Mouse (Mus musculus): ENCODE data around the gene Prkag1. TPM values are rescaled to one million over a fixed set of nuclear protein-coding genes. Genes with fewer than 3 reads are reported as not detected.

Gene Prkag1
- polyA plus RNA-seq, 1 experiment from 2014 or later: 59.0 TPM

- Histone ChIP-seq H3K27ac (peak overlapping the region; percentile 85), H3K4me3 (replicated peaks; ENCODE audit: low read length) (0 out of 2 replicates have a peak overlapping the region, but pooled peaks have one; percentile 79), H3K9ac (no peak overlapping the region), H3K27me3 (ENCODE audit: control insufficient read depth, insufficient read depth, low read length) (no peaks in the 10 kb centered on the region), H3K9me3 (ENCODE audit: control insufficient read depth, low read length) (no peaks in the 10 kb centered on the region), H3K4me1 (replicated peaks; ENCODE audit: control insufficient read depth, insufficient read depth, low read length) (peaks cover 10% of the 10 kb centered on the region), H3K36me3 (replicated peaks; ENCODE audit: control insufficient read depth, insufficient read depth) (peaks cover 49% of the 10 kb centered on the region), H3K4me2 (replicated peaks) (peak overlapping the region; percentile 77)
- 65% methylated on average over 12 of the region's 12 CpGs for WGBS
- DNase-seq (ENCODE audit: low spot score) (no peak), ATAC-seq (ENCODE audit: low FRiP score) (no peak)
Observed at GRCm38 (mm10) chr15:98832161-98833058, 1.1 kb upstream of the Prkag1 start.

DNA sequence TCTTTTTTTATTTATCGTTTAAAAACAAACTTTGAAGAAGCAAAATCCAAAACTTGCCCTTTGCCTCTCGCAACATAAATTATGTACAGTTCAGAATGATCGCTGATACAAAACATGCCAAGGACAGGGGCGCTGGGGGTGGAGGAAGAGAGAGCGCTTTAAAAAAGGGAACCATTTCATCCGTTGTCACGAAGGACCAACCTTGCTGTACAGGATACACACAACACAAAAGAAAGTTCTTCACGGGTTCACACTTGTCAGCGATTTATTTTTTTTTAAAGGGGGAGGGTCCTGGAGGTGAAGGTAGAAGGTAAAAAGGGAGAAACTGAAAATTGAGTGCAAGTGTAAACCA is 339 bp upstream of the Prkag1 start:
- Histone ChIP-seq H3K36me3 (replicated peaks; ENCODE audit: control insufficient read depth, insufficient read depth) (peaks cover 42% of the 10 kb centered on the region), H3K4me1 (replicated peaks; ENCODE audit: control insufficient read depth, insufficient read depth, low read length) (peaks cover 10% of the 10 kb centered on the region), H3K4me3 (replicated peaks; ENCODE audit: low read length) (peak overlapping the region; percentile 79), H3K4me2 (replicated peaks) (peak overlapping the region; percentile 77), H3K27me3 (ENCODE audit: control insufficient read depth, insufficient read depth, low read length) (no peaks in the 10 kb centered on the region), H3K9ac (peak overlapping the region; percentile 55), H3K27ac (peak overlapping the region; percentile 85), H3K9me3 (ENCODE audit: control insufficient read depth, low read length) (no peaks in the 10 kb centered on the region)
- WGBS: 13% methylated on average over 9 of the region's 9 CpGs
- DNase-seq (ENCODE audit: low spot score): no peak
- peak; percentile 21; the same call in 1 of the 2 replicates for ATAC-seq (ENCODE audit: low FRiP score)

- no peak for DNase-seq (ENCODE audit: low spot score)
- Histone ChIP-seq H3K4me3 (replicated peaks; ENCODE audit: low read length) (no peak overlapping the region), H3K9me3 (ENCODE audit: control insufficient read depth, low read length) (no peaks in the 10 kb centered on the region), H3K27me3 (ENCODE audit: control insufficient read depth, insufficient read depth, low read length) (no peaks in the 10 kb centered on the region), H3K4me1 (replicated peaks; ENCODE audit: control insufficient read depth, insufficient read depth, low read length) (peaks cover 10% of the 10 kb centered on the region), H3K27ac (no peak overlapping the region), H3K9ac (no peak overlapping the region), H3K36me3 (replicated peaks; ENCODE audit: control insufficient read depth, insufficient read depth) (peaks cover 20% of the 10 kb centered on the region), H3K4me2 (replicated peaks) (no peak overlapping the region)
- 93% methylated on average over 7 of the region's 7 CpGs for WGBS
- ATAC-seq (ENCODE audit: low FRiP score): no peak
Observed at GRCm38 (mm10) chr15:98827611-98828011, 3.7 kb downstream of the Prkag1 start.

DNA sequence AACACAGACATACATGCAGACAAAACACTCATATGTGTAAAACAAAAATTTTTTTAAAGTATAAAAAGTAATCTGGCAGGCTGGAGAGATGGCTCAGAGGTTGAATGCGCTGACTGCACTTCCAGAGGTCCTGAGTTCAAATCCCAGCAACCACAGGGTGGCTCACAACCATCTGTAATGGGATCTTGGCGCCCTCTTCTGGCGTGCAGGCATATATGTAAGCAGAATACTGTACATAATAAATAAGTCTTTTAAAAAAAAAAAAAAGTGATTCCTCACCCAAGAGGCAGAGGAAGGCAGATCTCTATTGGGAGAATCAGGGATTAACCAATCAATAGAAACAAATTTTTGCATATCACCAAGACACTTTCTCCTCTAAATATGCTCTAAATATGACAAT is 7.9 kb downstream of the Prkag1 start:
- no peak for DNase-seq (ENCODE audit: low spot score)
- no peak overlapping the region for H3K4me2 ChIP-seq (replicated peaks)
- no peak for ATAC-seq (ENCODE audit: low FRiP score)
- H3K27ac ChIP-seq: no peak overlapping the region
- H3K4me1 ChIP-seq (replicated peaks; ENCODE audit: control insufficient read depth, insufficient read depth, low read length): no peaks in the 10 kb centered on the region
- H3K9me3 ChIP-seq (ENCODE audit: control insufficient read depth, low read length): no peaks in the 10 kb centered on the region
- 58% methylated on average over 3 of the region's 3 CpGs for WGBS
- H3K4me3 ChIP-seq (replicated peaks; ENCODE audit: low read length): no peak overlapping the region
- H3K36me3 ChIP-seq (replicated peaks; ENCODE audit: control insufficient read depth, insufficient read depth): peaks cover 39% of the 10 kb centered on the region
- H3K9ac ChIP-seq: no peak overlapping the region
- no peaks in the 10 kb centered on the region for H3K27me3 ChIP-seq (ENCODE audit: control insufficient read depth, insufficient read depth, low read length)

DNA sequence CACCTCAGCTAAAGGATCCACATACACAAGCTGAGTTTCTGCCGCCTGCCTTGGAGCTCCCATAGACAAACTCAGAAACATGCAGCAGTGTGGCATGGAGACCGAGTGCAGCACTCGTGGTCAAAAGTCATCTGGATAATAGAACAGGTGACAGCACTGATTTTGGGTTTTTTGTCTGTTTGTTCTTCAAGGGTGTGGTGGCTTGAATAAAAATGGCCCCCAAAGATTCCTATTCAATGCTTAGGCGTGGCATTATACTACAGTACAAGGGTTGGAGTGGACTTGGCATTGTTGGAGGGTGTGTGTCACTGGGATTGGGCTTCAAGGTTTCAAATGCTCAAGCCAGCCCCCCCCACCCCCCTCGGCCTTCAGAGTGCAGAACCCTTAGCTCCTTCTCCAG is 9.2 kb downstream of the Prkag1 start:
- H3K27me3 ChIP-seq (ENCODE audit: control insufficient read depth, insufficient read depth, low read length): no peaks in the 10 kb centered on the region
- H3K4me3 ChIP-seq (replicated peaks; ENCODE audit: low read length): no peak overlapping the region
- H3K36me3 ChIP-seq (replicated peaks; ENCODE audit: control insufficient read depth, insufficient read depth): peaks cover 44% of the 10 kb centered on the region
- no peak overlapping the region for H3K4me2 ChIP-seq (replicated peaks)
- 94% methylated on average over 5 of the region's 5 CpGs for WGBS
- H3K9ac ChIP-seq: no peak overlapping the region
- ATAC-seq (ENCODE audit: low FRiP score) (no peak), DNase-seq (ENCODE audit: low spot score) (no peak)
- H3K9me3 ChIP-seq (ENCODE audit: control insufficient read depth, low read length): no peaks in the 10 kb centered on the region
- no peaks in the 10 kb centered on the region for H3K4me1 ChIP-seq (replicated peaks; ENCODE audit: control insufficient read depth, insufficient read depth, low read length)
- no peak overlapping the region for H3K27ac ChIP-seq

- Histone ChIP-seq H3K27me3 (ENCODE audit: control insufficient read depth, insufficient read depth, low read length) (no peaks in the 10 kb centered on the region), H3K36me3 (replicated peaks; ENCODE audit: control insufficient read depth, insufficient read depth) (peaks cover 44% of the 10 kb centered on the region), H3K27ac (no peak overlapping the region), H3K4me3 (replicated peaks; ENCODE audit: low read length) (no peak overlapping the region), H3K9ac (no peak overlapping the region), H3K4me1 (replicated peaks; ENCODE audit: control insufficient read depth, insufficient read depth, low read length) (no peaks in the 10 kb centered on the region), H3K4me2 (replicated peaks) (no peak overlapping the region), H3K9me3 (ENCODE audit: control insufficient read depth, low read length) (no peaks in the 10 kb centered on the region)
- DNase-seq (ENCODE audit: low spot score): no peak
- ATAC-seq (ENCODE audit: low FRiP score): no peak
- 28% methylated on average over 10 of the region's 10 CpGs for WGBS
Observed at GRCm38 (mm10) chr15:98821403-98821802, 9.9 kb downstream of the Prkag1 start.

DNA sequence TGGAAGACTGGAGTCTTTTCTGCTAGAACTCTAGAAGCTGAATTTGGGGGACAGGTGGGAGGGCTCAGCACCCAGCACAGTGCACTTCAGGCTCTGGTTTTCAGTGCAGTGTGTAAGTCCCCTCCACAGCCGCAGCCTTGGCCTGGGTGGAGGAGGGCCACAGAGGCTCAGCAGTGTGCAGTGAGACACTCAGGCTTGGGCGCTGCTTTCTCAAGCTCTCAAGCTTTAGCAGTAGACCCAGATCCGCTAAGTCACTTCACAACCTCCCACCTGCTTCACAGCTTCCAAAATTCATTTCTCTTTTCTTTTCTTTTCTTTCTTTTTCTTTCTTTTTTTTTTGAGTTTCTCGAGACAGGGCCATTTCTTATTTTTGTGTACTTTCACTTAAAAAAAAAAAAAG is 10.4 kb downstream of the Prkag1 start:
- Histone ChIP-seq H3K36me3 (replicated peaks; ENCODE audit: control insufficient read depth, insufficient read depth) (peaks cover 44% of the 10 kb centered on the region), H3K4me3 (replicated peaks; ENCODE audit: low read length) (no peak overlapping the region)
- DNase-seq (ENCODE audit: low spot score): no peak

DNA sequence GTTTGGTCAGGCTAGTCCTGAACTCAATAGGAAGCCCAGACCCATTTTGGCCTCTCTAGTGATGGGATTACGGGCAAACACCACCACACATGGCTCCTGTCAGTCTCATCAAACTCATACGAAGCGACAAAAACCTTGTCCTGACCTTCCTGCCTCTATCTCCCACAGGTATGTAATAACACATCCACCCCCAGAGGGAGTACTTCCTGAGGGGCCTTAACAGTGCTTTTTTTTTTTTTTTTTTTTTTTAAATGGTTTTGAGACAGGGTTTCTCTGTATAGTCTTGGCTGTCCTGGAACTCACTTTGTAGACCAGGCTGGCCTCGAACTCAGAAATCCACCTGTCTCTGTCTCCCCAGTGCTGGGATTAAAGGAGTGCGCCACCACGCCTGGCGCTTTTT is 13.2 kb downstream of the Prkag1 start:
- peaks cover 51% of the 10 kb centered on the region for H3K36me3 ChIP-seq (replicated peaks; ENCODE audit: control insufficient read depth, insufficient read depth)
- 92% methylated on average over 7 of the region's 7 CpGs for WGBS
- no peaks in the 10 kb centered on the region for H3K4me1 ChIP-seq (replicated peaks; ENCODE audit: control insufficient read depth, insufficient read depth, low read length)
- no peak overlapping the region for H3K4me3 ChIP-seq (replicated peaks; ENCODE audit: low read length)
- no peak overlapping the region for H3K4me2 ChIP-seq (replicated peaks)
- no peaks in the 10 kb centered on the region for H3K27me3 ChIP-seq (ENCODE audit: control insufficient read depth, insufficient read depth, low read length)
- no peak for DNase-seq (ENCODE audit: low spot score)
- H3K9me3 ChIP-seq (ENCODE audit: control insufficient read depth, low read length): no peaks in the 10 kb centered on the region
- no peak overlapping the region for H3K27ac ChIP-seq
- H3K9ac ChIP-seq: no peak overlapping the region
- ATAC-seq (ENCODE audit: low FRiP score): no peak

More for the DNA sequence above, 10.4 kb downstream of the Prkag1 start:
- Histone ChIP-seq H3K27me3 (ENCODE audit: control insufficient read depth, insufficient read depth, low read length) (no peaks in the 10 kb centered on the region), H3K9me3 (ENCODE audit: control insufficient read depth, low read length) (no peaks in the 10 kb centered on the region), H3K4me2 (replicated peaks) (no peak overlapping the region), H3K9ac (no peak overlapping the region), H3K27ac (no peak overlapping the region), H3K4me1 (replicated peaks; ENCODE audit: control insufficient read depth, insufficient read depth, low read length) (no peaks in the 10 kb centered on the region)
- 89% methylated on average over 4 of the region's 4 CpGs for WGBS
- no peak for ATAC-seq (ENCODE audit: low FRiP score)

DNA sequence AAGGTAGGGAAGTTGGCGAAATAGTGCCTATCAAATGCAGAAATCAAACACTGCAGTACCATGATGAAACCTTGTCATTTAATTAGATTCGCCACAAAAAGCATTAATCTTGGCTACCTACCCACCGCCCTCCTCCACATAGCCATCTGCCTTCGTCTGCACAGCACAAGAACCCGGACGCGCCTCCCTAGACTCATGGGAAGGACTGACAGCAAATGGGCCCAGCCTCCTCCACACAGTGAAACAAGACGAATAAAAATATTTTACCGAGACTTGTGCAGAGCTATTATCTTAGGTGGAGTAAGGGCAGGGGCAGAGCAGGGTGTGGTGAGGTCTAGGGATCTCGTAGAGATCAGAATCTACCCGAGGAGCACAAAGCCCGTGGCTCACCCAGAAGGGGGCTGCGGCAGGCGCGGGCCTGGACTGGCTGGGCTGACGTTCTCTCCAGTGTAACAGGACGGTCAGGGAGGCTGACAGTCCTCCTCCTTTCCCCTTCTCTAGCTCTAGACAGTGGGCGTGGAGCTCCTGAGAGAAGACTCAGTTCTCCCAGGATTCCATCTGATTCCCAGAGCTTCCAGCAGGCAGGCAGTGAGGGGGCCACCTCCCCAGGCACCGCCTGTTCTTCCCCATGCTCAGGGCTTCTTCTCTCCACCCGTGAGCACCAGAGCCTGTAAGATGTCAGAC is 18.4 kb downstream of the Prkag1 start:
- no peaks in the 10 kb centered on the region for H3K9me3 ChIP-seq (ENCODE audit: control insufficient read depth, low read length)
- H3K27me3 ChIP-seq (ENCODE audit: control insufficient read depth, insufficient read depth, low read length): peaks cover 32% of the 10 kb centered on the region
- peaks cover 10% of the 10 kb centered on the region; the same call in 1 of the 2 replicates for H3K4me1 ChIP-seq (replicated peaks; ENCODE audit: control insufficient read depth, insufficient read depth, low read length)
- ATAC-seq (ENCODE audit: low FRiP score) (no peak), DNase-seq (ENCODE audit: low spot score) (no peak)
- WGBS: 80% methylated on average over 20 of the region's 20 CpGs
- no peak overlapping the region for H3K4me3 ChIP-seq (replicated peaks; ENCODE audit: low read length)
- H3K9ac ChIP-seq: no peak overlapping the region
- H3K27ac ChIP-seq: no peak overlapping the region
- peaks cover 36% of the 10 kb centered on the region for H3K36me3 ChIP-seq (replicated peaks; ENCODE audit: control insufficient read depth, insufficient read depth)
- no peak overlapping the region for H3K4me2 ChIP-seq (replicated peaks)
